Mouse (Mus musculus) heart, postnatal 0 days (tissue): Measurements from ENCODE around the gene Mecom. TPM values are rescaled to one million over a fixed set of nuclear protein-coding genes. Genes with fewer than 3 reads are reported as not detected.
A peak's percentile ranks its signal among the peaks of the same experiment; 100 is the strongest.

Experiments used
- ATAC-seq: fragments of 200-750 bp; cut with Nextera tagmentation; 2 replicates; pipeline ENCODE4 v1.8.0; 2017; ENCODE audit warnings: low read depth, moderate number of reproducible peaks, moderate library complexity; ENCODE audit not compliant: insufficient read depth
- DNase-seq: peaks from one replicate; pipeline ENCODE4 v3.0.0-alpha.2; 2016; ENCODE audit warnings: low spot score
- H3K27ac ChIP-seq: fragments of 300-500 bp; sonication (generic); 2 replicates; pipeline ENCODE4 v1.5.1; 2014; ENCODE audit warnings: low read depth, mild to moderate bottlenecking
- H3K27me3 ChIP-seq: fragments of 300-500 bp; sonication (generic); 2 replicates; pipeline ENCODE4 v1.6.1; 2014; ENCODE audit warnings: low read length, mixed read lengths; ENCODE audit not compliant: control insufficient read depth, insufficient read depth
- H3K36me3 ChIP-seq: fragments of 300-500 bp; sonication (generic); replicated peaks from 2 replicates; pipeline ENCODE4 v1.6.1; 2014; ENCODE audit warnings: low read length, mixed read lengths; ENCODE audit not compliant: control insufficient read depth, insufficient read depth
- H3K4me1 ChIP-seq: fragments of 300-500 bp; sonication (generic); 2 replicates; pipeline ENCODE4 v1.6.1; 2014; ENCODE audit warnings: antibody characterized with exemption; ENCODE audit not compliant: control insufficient read depth, insufficient read depth
- H3K4me2 ChIP-seq: fragments of 300-500 bp; sonication (generic); 2 replicates; pipeline ENCODE4 v1.6.1; 2014; ENCODE audit warnings: low read depth, mild to moderate bottlenecking, low read length, moderate library complexity
- H3K4me3 ChIP-seq: fragments of 300-500 bp; sonication (generic); 2 replicates; pipeline ENCODE4 v1.5.1; 2014; ENCODE audit warnings: low read depth, low read length
- H3K9ac ChIP-seq: fragments of 300-500 bp; sonication (generic); replicated peaks from 2 replicates; pipeline ENCODE4 v1.6.1; 2014; ENCODE audit warnings: low read depth, low read length, mixed read lengths
- H3K9me3 ChIP-seq: fragments of 300-500 bp; sonication (generic); replicated peaks from 2 replicates; pipeline ENCODE4 v1.6.1; 2016; ENCODE audit warnings: low read length; ENCODE audit not compliant: control insufficient read depth
- CTCF ChIP-seq: IDR thresholded peaks from 2 replicates; pipeline ENCODE4 v1.5.1; 2016; ENCODE audit warnings: antibody characterized with exemption, control low read depth, low read depth
- EP300 ChIP-seq: IDR thresholded peaks from 2 replicates; pipeline ENCODE4 v1.6.1; 2016; ENCODE audit warnings: antibody characterized with exemption, low read depth
- WGBS: fragments of 180-500 bp; shearing (Covaris S2); extraction: QIAGEN DNeasy Blood & Tissue Kit; methylation state at CpG from one replicate; pipeline ENCODE4 v1.1.7; 2014; 5-methylcytosine and 5-hydroxymethylcytosine counted together
- polyA plus RNA-seq: library from polyadenylated mRNA; unstranded; fragments of >200 nt; fragmentation: Nextera tagmentation; extraction: Ambion mirVana; gene quantifications from 2 replicates; pipeline ENCODE4 v1.2.1, GENCODE M21; 2015
- total RNA-seq: library from RNA; depleted of rRNA; stranded (reverse); fragments of >200 nt; gene quantifications from 2 replicates; pipeline ENCODE4 v1.2.3, GENCODE M21; 2014; ENCODE audit warnings: low replicate concordance

The Mecom gene
- total and polyA plus RNA-seq, 2 experiments from 2014 or later = 8.5 to 18.9 TPM

- Histone ChIP-seq H3K27ac (peak overlapping the region; percentile 88), H3K36me3 (no peaks in the 10 kb centered on the region), H3K4me2 (peak overlapping the region; percentile 83), H3K27me3 (peaks cover 64% of the 10 kb centered on the region), H3K9me3 (no peaks in the 10 kb centered on the region), H3K4me1 (no peaks in the 10 kb centered on the region), H3K9ac (peak overlapping the region; percentile 62), H3K4me3 (peak overlapping the region; percentile 51)
- DNase-seq (no peak), ATAC-seq (no peak)
- no peak for TF ChIP-seq EP300
- no peak for TF ChIP-seq CTCF
- 12% methylated on average over 17 of the region's 17 CpGs for WGBS
Observed at GRCm38 (mm10) chr3:30506329-30507027, 41.3 kb downstream of the Mecom start.

GRCm38 (mm10) chr3:30505741-30506251, 42.0 kb downstream of the Mecom start:
- H3K4me3 ChIP-seq = no peak overlapping the region
- DNase-seq (no peak), ATAC-seq (no peak)
- H3K27ac ChIP-seq = no peak overlapping the region
- no peaks in the 10 kb centered on the region for H3K9me3 ChIP-seq
- WGBS = 46% methylated on average over 16 of the region's 16 CpGs
- H3K4me1 ChIP-seq = no peaks in the 10 kb centered on the region
- no peak overlapping the region for H3K9ac ChIP-seq
- H3K4me2 ChIP-seq = 0 out of 2 replicates have a peak overlapping the region, but pooled peaks have one; percentile 11
- H3K36me3 ChIP-seq = no peaks in the 10 kb centered on the region
- peaks cover 57% of the 10 kb centered on the region for H3K27me3 ChIP-seq
- no peak for TF ChIP-seq CTCF
- TF ChIP-seq EP300 = no peak

- no peaks in the 10 kb centered on the region for H3K9me3 ChIP-seq
- H3K27ac ChIP-seq = peak overlapping the region; percentile 9; the same call in 1 of the 2 replicates
- ATAC-seq = no peak
- no peaks in the 10 kb centered on the region for H3K36me3 ChIP-seq
- WGBS = 54% methylated on average over 7 of the region's 7 CpGs
- TF ChIP-seq EP300 (no peak), CTCF (no peak)
- no peaks in the 10 kb centered on the region for H3K4me1 ChIP-seq
- no peak for DNase-seq
- H3K4me2 ChIP-seq = no peak overlapping the region
- peaks cover 47% of the 10 kb centered on the region for H3K27me3 ChIP-seq
- H3K9ac ChIP-seq = no peak overlapping the region
- H3K4me3 ChIP-seq = no peak overlapping the region
Observed at GRCm38 (mm10) chr3:30504561-30504960, 43.2 kb downstream of the Mecom start.

- Histone ChIP-seq H3K4me2 (no peak overlapping the region), H3K36me3 (no peaks in the 10 kb centered on the region), H3K27ac (no peak overlapping the region), H3K9ac (no peak overlapping the region), H3K9me3 (no peaks in the 10 kb centered on the region), H3K4me3 (no peak overlapping the region), H3K4me1 (no peaks in the 10 kb centered on the region), H3K27me3 (peaks cover 39% of the 10 kb centered on the region)
- no peak for TF ChIP-seq EP300
- TF ChIP-seq CTCF = no peak
- no peak for DNase-seq
- no peak for ATAC-seq
Observed at GRCm38 (mm10) chr3:30503821-30504220, 44.0 kb downstream of the Mecom start.

GRCm38 (mm10) chr3:30498202-30498828, 49.5 kb downstream of the Mecom start:
- H3K4me1 ChIP-seq = no peaks in the 10 kb centered on the region
- ATAC-seq (no peak), DNase-seq (no peak)
- H3K27ac ChIP-seq = no peak overlapping the region
- H3K9me3 ChIP-seq = peaks cover under 1% of the 10 kb centered on the region; the same call in 1 of the 2 replicates
- H3K36me3 ChIP-seq = no peaks in the 10 kb centered on the region
- 0 out of 2 replicates have a peak overlapping the region, but pooled peaks have one; percentile 20 for H3K4me2 ChIP-seq
- no peak overlapping the region for H3K4me3 ChIP-seq
- TF ChIP-seq CTCF (no peak), EP300 (no peak)
- H3K9ac ChIP-seq = no peak overlapping the region
- 30% methylated on average over 9 of the region's 9 CpGs for WGBS
- H3K27me3 ChIP-seq = no peaks in the 10 kb centered on the region
